Mouse (Mus musculus) heart, embryonic 11.5 days (tissue): Measurements from ENCODE around the gene Golga7b. TPM values are rescaled to one million over a fixed set of nuclear protein-coding genes. Genes with fewer than 3 reads are reported as not detected.

Source experiments
- ATAC-seq: fragments of 200-750 bp; cut with Nextera tagmentation; replicated peaks from 2 replicates; pipeline ENCODE4 v1.8.0; 2017; ENCODE audit warnings: moderate library complexity; ENCODE audit not compliant: insufficient number of reproducible peaks, low FRiP score, low TSS enrichment
- H3K27ac ChIP-seq: fragments of 300-500 bp; sonication (generic); 2 replicates; pipeline ENCODE4 v1.5.1; 2014; ENCODE audit warnings: mild to moderate bottlenecking, low read depth, low read length
- H3K27me3 ChIP-seq: fragments of 300-500 bp; sonication (generic); 2 replicates; pipeline ENCODE4 v1.6.1; 2014; ENCODE audit warnings: mild to moderate bottlenecking, low read length, mixed read lengths; ENCODE audit not compliant: control insufficient read depth, insufficient read depth
- H3K36me3 ChIP-seq: fragments of 300-500 bp; sonication (generic); 2 replicates; pipeline ENCODE4 v1.6.1; 2014; ENCODE audit warnings: mild to moderate bottlenecking, low read length, moderate library complexity, mixed read lengths; ENCODE audit not compliant: control insufficient read depth, insufficient read depth
- H3K4me1 ChIP-seq: fragments of 300-500 bp; sonication (generic); 2 replicates; pipeline ENCODE4 v1.6.1; 2014; ENCODE audit warnings: low read length; ENCODE audit not compliant: control insufficient read depth, insufficient read depth
- H3K4me2 ChIP-seq: fragments of 300-500 bp; sonication (generic); 2 replicates; pipeline ENCODE4 v1.6.1; 2014; ENCODE audit warnings: mild to moderate bottlenecking, moderate library complexity
- H3K4me3 ChIP-seq: fragments of 300-500 bp; sonication (generic); 2 replicates; pipeline ENCODE4 v1.5.1; 2014; ENCODE audit warnings: low read depth, low read length
- H3K9ac ChIP-seq: fragments of 300-500 bp; sonication (generic); 2 replicates; pipeline ENCODE4 v1.6.1; 2014; ENCODE audit warnings: mild to moderate bottlenecking, low read depth, low read length, moderate library complexity
- H3K9me3 ChIP-seq: fragments of 300-500 bp; sonication (generic); replicated peaks from 2 replicates; pipeline ENCODE4 v1.6.1; 2016; ENCODE audit warnings: low read length; ENCODE audit not compliant: control insufficient read depth
- WGBS: fragments of 180-500 bp; shearing (Covaris S2); extraction: QIAGEN DNeasy Blood & Tissue Kit; methylation state at CpG from one replicate; pipeline ENCODE4 v1.1.7; 2014; ENCODE audit not compliant: insufficient replicate concordance; 5-methylcytosine and 5-hydroxymethylcytosine counted together
- polyA plus RNA-seq: library from polyadenylated mRNA; unstranded; fragments of >200 nt; fragmentation: Nextera tagmentation; extraction: Ambion mirVana; gene quantifications from 2 replicates; pipeline ENCODE4 v1.2.1, GENCODE M21; 2014

Gene Golga7b
- polyA plus RNA-seq, 1 experiment from 2014 or later, result 0.10 TPM

DNA sequence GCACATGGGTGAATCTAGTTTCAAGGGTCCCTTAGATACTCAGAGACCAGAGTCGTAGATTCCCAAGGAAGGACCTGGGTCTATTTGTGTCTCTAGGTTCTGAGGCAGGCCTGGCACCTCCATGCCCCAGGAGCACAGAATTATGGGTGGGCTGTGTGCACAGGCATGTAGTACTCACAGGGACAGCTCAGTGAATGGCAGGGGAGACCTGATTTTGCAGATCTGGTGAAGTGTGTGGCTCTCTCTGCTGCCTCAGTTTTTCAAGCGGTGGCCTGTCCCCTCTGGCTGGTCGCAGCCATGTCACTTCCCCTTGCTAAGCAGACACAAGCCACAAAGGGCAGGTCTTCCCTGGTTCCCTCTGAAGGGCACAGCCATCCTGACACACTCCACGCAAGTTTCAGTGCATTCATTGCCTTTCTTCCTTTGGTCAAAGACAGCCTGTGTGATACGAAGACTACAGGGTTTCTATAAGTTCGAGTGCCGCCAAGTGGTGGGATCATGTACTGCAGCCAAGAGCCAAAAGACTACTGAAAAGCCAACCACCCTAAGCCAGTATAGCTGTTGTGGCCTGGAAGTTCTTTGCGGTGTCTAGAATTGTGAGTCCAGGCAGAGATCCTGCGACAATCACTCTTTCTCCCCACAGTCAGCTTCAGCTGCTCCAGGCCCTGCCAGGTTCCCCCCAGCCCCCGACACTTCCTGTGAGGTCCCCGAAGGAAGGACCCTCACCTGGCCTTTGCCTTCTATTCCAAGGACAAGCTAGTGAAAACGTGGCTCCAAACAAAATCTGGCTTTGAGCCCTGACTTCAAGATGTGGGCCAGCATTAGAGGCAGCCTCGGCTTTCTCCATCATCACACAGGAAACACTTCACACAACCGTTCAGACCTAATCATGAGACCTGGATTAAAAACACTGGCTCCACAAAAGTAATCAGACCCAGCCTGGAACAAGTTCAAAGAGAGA is 24.9 kb downstream of the Golga7b start:
- ATAC-seq, result no peak
- Histone ChIP-seq H3K9ac (no peak overlapping the region), H3K36me3 (no peaks in the 10 kb centered on the region), H3K27me3 (peaks cover 13% of the 10 kb centered on the region), H3K4me1 (peaks cover 5% of the 10 kb centered on the region; the same call in 1 of the 2 replicates), H3K27ac (no peak overlapping the region), H3K4me2 (no peak overlapping the region), H3K9me3 (no peaks in the 10 kb centered on the region), H3K4me3 (no peak overlapping the region)
- WGBS, result 39% methylated on average over 14 of the region's 14 CpGs

DNA sequence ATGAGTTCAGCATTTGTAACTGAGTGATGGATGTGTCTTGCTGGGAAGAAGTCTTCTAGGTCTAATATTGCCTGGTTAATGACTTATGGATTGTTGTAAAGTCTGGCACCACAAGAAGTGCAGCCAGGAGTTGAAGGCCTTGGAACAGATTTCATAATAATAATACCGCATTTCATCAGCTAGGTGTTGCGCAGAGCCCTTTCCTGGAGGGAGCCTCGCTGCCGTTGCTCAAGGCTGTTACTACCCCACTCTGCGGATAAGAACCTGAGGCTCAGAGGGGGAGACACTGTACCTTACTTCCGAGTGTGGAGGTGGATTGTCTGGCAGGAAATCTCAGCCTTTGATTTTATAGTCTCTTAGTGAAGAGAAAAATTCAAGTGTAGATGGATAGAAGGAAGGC is 29.9 kb downstream of the Golga7b start:
- H3K36me3 ChIP-seq, result no peaks in the 10 kb centered on the region
- no peak overlapping the region for H3K4me3 ChIP-seq
- ATAC-seq, result no peak
- H3K9me3 ChIP-seq, result no peaks in the 10 kb centered on the region
- no peak overlapping the region for H3K9ac ChIP-seq
- no peak overlapping the region for H3K4me2 ChIP-seq
- 85% methylated on average over 6 of the region's 6 CpGs for WGBS
- H3K27ac ChIP-seq, result no peak overlapping the region
- peaks cover 5% of the 10 kb centered on the region; the same call in 1 of the 2 replicates for H3K27me3 ChIP-seq
- no peaks in the 10 kb centered on the region for H3K4me1 ChIP-seq

DNA sequence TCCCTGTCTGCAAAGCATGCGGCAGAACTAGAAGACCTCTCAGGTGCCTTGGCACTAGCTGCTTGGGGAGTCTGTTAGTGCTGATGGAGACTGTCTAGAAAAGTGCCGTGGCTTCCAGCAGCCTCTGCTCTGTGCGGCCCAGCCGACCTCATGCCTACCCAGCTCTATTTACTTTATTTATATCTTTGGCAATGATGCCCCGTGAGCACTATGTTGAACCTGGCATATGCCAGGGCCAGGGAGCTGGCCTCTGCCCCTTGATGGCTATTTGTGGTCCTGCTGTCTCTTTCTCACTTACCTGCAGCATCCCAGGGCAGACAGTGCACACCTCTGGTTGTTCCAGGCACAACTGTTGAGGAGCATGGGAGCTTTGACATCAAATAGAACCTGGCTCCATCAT is 31.1 kb downstream of the Golga7b start:
- 82% methylated on average over 5 of the region's 5 CpGs for WGBS
- no peak for ATAC-seq
- H3K27ac ChIP-seq, result no peak overlapping the region
- no peaks in the 10 kb centered on the region for H3K9me3 ChIP-seq
- H3K4me2 ChIP-seq, result no peak overlapping the region
- no peak overlapping the region for H3K9ac ChIP-seq
- no peak overlapping the region for H3K4me3 ChIP-seq
- H3K27me3 ChIP-seq, result peaks cover 5% of the 10 kb centered on the region; the same call in 1 of the 2 replicates
- H3K4me1 ChIP-seq, result no peaks in the 10 kb centered on the region
- H3K36me3 ChIP-seq, result no peaks in the 10 kb centered on the region

DNA sequence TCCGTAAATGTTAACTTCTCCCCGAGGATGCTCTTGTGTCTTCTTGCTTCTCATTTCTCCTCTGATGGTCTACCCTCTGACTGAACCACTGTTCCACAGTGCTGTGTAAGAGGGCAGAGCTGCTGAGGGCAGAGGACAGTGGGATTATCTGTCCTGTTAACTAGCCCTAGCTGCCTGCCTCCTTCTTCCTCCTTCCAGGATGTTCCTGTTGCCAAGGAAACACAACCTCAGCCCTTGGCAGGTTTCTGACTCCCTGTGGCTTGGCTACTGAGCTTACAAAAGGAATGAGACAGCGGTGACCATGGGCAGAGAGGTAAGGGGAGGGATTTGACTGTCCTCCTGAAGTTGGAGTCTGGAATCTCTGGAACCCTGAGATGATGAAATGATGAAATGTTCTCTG is 32.2 kb downstream of the Golga7b start:
- H3K27me3 ChIP-seq, result peaks cover 5% of the 10 kb centered on the region; the same call in 1 of the 2 replicates
- ATAC-seq, result no peak
- no peak overlapping the region for H3K9ac ChIP-seq
- H3K36me3 ChIP-seq, result no peaks in the 10 kb centered on the region
- no peak overlapping the region for H3K27ac ChIP-seq
- H3K4me3 ChIP-seq, result no peak overlapping the region
- no peak overlapping the region for H3K4me2 ChIP-seq
- no peaks in the 10 kb centered on the region for H3K4me1 ChIP-seq
- 57% methylated on average over 3 of the region's 3 CpGs for WGBS
- no peaks in the 10 kb centered on the region for H3K9me3 ChIP-seq

DNA sequence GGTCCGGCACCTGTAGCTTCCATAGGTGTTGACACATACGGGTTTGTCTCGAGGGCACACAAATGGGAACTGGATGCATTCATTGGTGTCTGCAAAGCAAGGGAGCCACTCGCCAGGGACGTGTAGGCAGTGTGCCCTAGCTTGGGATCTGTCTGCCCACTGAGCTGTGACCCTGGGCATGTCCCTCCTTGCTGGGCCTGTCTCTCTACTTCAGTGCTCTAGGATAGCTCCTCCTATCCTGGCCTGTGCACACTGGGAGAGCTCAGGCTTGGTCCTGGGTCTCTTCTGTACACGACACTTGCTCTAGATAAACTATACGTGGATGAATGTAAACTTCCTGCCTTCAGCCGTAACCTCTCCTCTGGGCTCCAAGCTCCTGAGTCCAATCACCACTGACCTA is 36.8 kb downstream of the Golga7b start:
- Histone ChIP-seq H3K27me3 (no peaks in the 10 kb centered on the region), H3K4me2 (no peak overlapping the region), H3K9ac (no peak overlapping the region), H3K9me3 (no peaks in the 10 kb centered on the region), H3K4me3 (no peak overlapping the region), H3K27ac (no peak overlapping the region), H3K4me1 (no peaks in the 10 kb centered on the region; the same call in 1 of the 2 replicates), H3K36me3 (no peaks in the 10 kb centered on the region)
- WGBS, result 59% methylated on average over 8 of the region's 8 CpGs
- ATAC-seq, result no peak; the same call in 1 of the 2 replicates

DNA sequence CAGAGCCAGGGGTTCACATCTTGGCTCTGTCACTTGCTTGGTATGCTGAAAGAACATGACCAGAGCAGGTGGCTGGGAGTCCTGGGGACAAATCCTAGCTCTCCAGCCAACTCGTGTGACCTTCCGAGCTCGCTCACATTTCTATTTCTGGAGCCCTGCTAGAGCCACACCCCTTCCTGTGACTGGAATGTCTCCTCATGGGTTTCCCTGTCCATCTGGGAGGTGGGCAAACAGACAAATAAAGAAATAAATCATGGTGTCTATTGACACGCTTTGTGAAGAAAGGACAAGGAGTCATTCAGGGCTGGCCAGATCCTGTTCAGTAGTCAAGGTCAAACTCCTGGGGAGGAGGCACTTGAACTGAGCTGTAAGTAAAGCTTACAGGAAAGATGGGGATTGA is 41.0 kb downstream of the Golga7b start:
- Histone ChIP-seq H3K27me3 (no peaks in the 10 kb centered on the region; the same call in 1 of the 2 replicates), H3K36me3 (no peaks in the 10 kb centered on the region), H3K27ac (no peak overlapping the region), H3K9ac (no peak overlapping the region), H3K4me1 (no peaks in the 10 kb centered on the region; the same call in 1 of the 2 replicates), H3K9me3 (no peaks in the 10 kb centered on the region), H3K4me3 (no peak overlapping the region), H3K4me2 (no peak overlapping the region)
- no peak for ATAC-seq
- WGBS, result 43% methylated on average over 4 of the region's 4 CpGs

DNA sequence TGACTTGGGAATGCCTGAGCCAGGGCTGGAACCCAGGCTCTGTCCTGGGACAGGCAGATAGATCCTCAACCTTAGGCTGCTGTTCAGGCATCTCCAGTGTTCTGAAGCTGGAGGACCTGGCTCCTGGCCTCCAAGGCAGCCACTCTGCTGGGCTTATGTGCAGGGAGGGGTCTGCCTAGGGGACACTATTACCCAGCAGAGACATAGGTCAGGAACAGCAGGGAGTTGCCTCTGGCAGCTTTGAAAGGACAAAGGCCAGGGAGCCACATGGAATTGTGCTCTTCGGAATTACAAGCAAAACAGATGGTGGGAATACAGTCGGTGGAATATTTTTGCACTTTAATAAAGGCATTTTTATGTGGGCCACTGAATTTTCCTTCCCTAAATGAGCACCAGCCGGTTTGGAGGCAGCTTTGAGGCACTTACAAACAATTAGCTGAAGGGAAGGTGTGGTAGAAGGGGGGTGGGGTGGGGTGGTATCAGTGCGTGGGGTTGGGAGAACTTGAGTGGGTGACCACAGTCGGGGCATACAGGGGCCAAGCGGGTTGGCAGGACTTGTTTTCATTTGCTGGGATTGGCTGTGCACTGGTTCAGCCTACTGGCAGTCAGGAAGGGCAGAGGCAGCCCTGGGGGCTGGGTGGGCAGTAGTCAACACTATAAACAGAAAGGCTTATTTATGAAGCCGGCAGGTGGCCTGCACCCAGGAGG is 43.7 kb downstream of the Golga7b start:
- no peak for ATAC-seq
- Histone ChIP-seq H3K4me1 (no peaks in the 10 kb centered on the region; the same call in 1 of the 2 replicates), H3K27ac (no peak overlapping the region), H3K27me3 (no peaks in the 10 kb centered on the region; the same call in 1 of the 2 replicates), H3K36me3 (no peaks in the 10 kb centered on the region), H3K9me3 (no peaks in the 10 kb centered on the region), H3K4me3 (no peak overlapping the region), H3K4me2 (no peak overlapping the region), H3K9ac (no peak overlapping the region)
- 31% methylated on average over 7 of the region's 7 CpGs for WGBS

DNA sequence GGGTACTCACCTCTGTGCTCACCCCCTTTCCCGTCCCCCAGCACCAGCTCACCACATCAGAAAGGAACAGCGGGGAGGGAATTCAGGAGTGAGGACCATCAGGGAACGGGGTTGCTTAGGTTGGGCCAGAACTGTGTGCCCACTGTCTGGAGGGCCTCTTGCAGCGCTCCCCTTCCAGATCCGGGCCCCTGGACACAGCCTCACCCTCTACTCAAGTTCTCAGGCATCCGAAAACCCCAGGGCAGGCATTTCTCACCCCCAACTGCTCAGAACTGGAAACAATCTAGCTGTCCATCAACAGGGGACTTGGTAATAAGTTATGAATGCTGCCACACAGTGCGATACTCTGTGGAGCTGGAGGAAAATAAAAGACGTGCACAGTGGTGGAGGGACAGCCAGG is 44.7 kb downstream of the Golga7b start:
- Histone ChIP-seq H3K9me3 (no peaks in the 10 kb centered on the region), H3K9ac (no peak overlapping the region), H3K27me3 (no peaks in the 10 kb centered on the region; the same call in 1 of the 2 replicates), H3K27ac (no peak overlapping the region), H3K4me2 (no peak overlapping the region), H3K36me3 (no peaks in the 10 kb centered on the region), H3K4me1 (no peaks in the 10 kb centered on the region; the same call in 1 of the 2 replicates), H3K4me3 (no peak overlapping the region)
- ATAC-seq, result no peak
- 56% methylated on average over 8 of the region's 8 CpGs for WGBS
